Mouse (Mus musculus): ENCODE results near the gene Smtnl1.

The Smtnl1 gene

GRCm38 (mm10) chr2:84822552-84822951 is at the start of gene Smtnl1:
TSS of gene Smtnl1 (minus strand) at chr2:84822652.
- no peak for DNase-seq (ENCODE audit: low spot score)

- peak; percentile 49 for DNase-seq (ENCODE audit: low spot score)
Observed at GRCm38 (mm10) chr2:84870623-84871160, 48.2 kb upstream of the Smtnl1 start.

- no peak for DNase-seq (ENCODE audit: low spot score)
Observed at GRCm38 (mm10) chr2:84868977-84869376, 46.5 kb upstream of the Smtnl1 start.

- peak; percentile 75 for DNase-seq (ENCODE audit: low spot score)
Observed at GRCm38 (mm10) chr2:84868521-84868943, 46.1 kb upstream of the Smtnl1 start.

- DNase-seq (ENCODE audit: low spot score): no peak
Observed at GRCm38 (mm10) chr2:84865616-84866571, 43.4 kb upstream of the Smtnl1 start.

- no peak for DNase-seq (ENCODE audit: low spot score)
Observed at GRCm38 (mm10) chr2:84862231-84862630, 39.8 kb upstream of the Smtnl1 start.

GRCm38 (mm10) chr2:84861430-84861829 is 39.0 kb upstream of the Smtnl1 start:
- DNase-seq (ENCODE audit: low spot score): no peak

GRCm38 (mm10) chr2:84859991-84860780 is 37.7 kb upstream of the Smtnl1 start:
- DNase-seq (ENCODE audit: low spot score): no peak

GRCm38 (mm10) chr2:84858551-84858950 is 36.1 kb upstream of the Smtnl1 start:
- DNase-seq (ENCODE audit: low spot score): no peak

- no peak for DNase-seq (ENCODE audit: low spot score)
Observed at GRCm38 (mm10) chr2:84855732-84856131, 33.3 kb upstream of the Smtnl1 start.

GRCm38 (mm10) chr2:84851130-84852040 is 28.9 kb upstream of the Smtnl1 start:
- DNase-seq (ENCODE audit: low spot score): no peak

GRCm38 (mm10) chr2:84850407-84851129 is 28.1 kb upstream of the Smtnl1 start:
- no peak for DNase-seq (ENCODE audit: low spot score)

GRCm38 (mm10) chr2:84845226-84845625 is 22.8 kb upstream of the Smtnl1 start:
- no peak for DNase-seq (ENCODE audit: low spot score)

GRCm38 (mm10) chr2:84843654-84844053 is 21.2 kb upstream of the Smtnl1 start:
- DNase-seq (ENCODE audit: low spot score): no peak

- DNase-seq (ENCODE audit: low spot score): peak; percentile 79
Observed at GRCm38 (mm10) chr2:84841905-84842304, 19.5 kb upstream of the Smtnl1 start.

GRCm38 (mm10) chr2:84840748-84841563 is 18.5 kb upstream of the Smtnl1 start:
- peak; percentile 21 for DNase-seq (ENCODE audit: low spot score)

GRCm38 (mm10) chr2:84840016-84840747 is 17.7 kb upstream of the Smtnl1 start:
- DNase-seq (ENCODE audit: low spot score): peak; percentile 71

- peak; percentile 68 for DNase-seq (ENCODE audit: low spot score)
Observed at GRCm38 (mm10) chr2:84838993-84839980, 16.8 kb upstream of the Smtnl1 start.

Measured in spleen, adult 12 weeks (tissue).